Mouse (Mus musculus) T-cell, adult 66 days (primary cell): ENCODE measurements around the gene Agfg1. TPM values are rescaled to one million over a fixed set of nuclear protein-coding genes. Genes with fewer than 3 reads are reported as not detected.

Experiments
- total RNA-seq, 2 experiments: library from RNA; stranded (reverse); gene quantifications; 3 replicates in 1 of 2; 4 replicates in 1 of 2; pipeline ENCODE4 v1.2.4; 2023

Gene Agfg1
- total RNA-seq = 100 to 1,000 TPM in 1 of 2 experiments, 10 to 100 TPM in 1; 88.6 to 101 TPM

DNA sequence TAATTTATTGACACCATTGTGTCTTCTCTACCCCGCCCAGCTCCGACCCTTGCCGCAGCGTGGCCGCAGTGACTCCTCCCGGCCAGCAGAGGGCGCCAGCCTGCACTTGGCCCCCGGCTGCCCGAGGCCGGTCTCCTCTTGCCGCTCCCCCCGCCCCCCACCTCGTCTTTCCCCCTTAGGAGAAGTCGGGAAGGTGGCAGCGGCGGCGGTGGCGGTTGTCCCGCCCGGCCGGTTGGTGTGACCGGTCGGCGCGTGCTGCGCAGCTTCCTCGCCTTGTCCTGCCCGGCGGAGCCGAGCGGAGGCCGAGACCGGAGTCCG lies at the start of gene Agfg1:
TSS of gene Agfg1 (plus strand) at position 188 of the 318 bp plus-strand sequence.

DNA sequence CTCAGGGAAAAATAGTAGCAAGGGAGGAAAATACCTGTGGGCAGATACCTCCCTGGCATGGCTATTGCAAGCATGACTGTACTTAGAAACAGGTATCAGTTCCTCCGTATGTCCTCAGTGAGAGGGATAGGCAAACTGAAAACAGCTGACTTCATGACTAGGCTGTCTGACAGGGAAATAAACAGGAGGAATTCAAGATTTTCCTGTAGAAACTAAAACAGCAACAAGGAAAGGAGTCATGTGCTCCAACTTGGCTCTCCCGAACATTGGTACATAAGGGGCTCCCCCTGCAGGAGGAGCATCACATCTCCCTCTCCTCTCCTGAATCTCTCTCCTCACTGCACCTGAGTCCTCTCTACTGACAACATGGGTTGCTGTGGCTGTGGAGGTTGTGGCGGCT lies 73.7 kb downstream of the Agfg1 start, which contains the start of gene A030005L19Rik:
TSS of gene A030005L19Rik (plus strand) at position 301 of the 400 bp plus-strand sequence.

DNA sequence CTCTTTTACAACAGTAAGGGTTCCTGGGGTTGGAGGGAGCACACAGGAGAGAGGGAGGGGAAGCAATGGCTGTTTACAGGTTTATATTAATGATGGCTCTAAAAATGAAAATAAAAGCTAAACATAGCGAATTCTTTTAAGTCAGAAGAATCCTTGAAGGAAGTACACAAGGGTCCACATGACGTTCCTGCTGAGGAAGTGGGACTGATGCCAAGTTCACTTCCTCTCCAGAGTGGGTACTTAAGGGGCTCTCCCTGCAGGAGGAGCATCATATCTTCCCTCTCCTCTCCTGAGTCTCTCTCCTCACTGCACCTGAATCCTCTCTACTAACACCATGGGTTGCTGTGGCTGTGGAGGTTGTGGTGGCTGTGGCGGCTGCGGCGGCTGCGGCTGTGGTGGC lies 85.4 kb downstream of the Agfg1 start, which contains the start of gene A030014E15Rik:
TSS of gene A030014E15Rik (plus strand) at position 268 of the 400 bp plus-strand sequence.

DNA sequence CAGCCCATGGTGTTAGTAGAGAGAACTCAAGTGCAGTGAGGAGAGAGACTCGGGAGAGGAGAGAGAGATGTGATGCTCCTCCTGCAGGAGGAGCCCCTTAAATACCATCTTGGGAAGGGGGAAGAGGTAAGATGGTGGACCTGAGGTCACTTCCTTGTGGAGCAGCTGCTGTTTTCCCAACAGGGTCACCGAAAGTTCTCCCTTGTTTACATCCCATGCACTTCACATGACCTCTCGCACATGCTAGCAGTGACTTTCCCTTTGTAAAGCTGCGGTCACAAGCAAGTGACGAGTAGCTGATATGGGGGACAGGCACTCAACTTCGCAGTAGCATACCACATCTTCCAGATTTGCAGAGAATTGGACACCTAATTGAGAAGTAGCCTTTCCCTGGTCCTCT lies 92.0 kb downstream of the Agfg1 start, which contains the start of gene Gm6217:
TSS of gene Gm6217 (minus strand) at position 74 of the 400 bp plus-strand sequence.

DNA sequence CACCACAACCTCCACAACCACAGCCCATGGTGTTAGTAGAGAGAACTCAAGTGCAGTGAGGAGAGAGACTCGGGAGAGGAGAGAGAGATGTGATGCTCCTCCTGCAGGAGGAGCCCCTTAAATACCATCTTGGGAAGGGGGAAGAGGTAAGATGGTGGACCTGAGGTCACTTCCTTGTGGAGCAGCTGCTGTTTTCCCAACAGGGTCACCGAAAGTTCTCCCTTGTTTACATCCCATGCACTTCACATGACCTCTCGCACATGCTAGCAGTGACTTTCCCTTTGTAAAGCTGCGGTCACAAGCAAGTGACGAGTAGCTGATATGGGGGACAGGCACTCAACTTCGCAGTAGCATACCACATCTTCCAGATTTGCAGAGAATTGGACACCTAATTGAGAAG lies 104.0 kb downstream of the Agfg1 start, which contains the start of gene A030003K21Rik:
TSS of gene A030003K21Rik (minus strand) at position 94 of the 400 bp plus-strand sequence.

Other genes starting within 250 kb of the Agfg1 start
- gene Mff, start 114.6 kb upstream of the Agfg1 start, total RNA-seq = 100 to 1,000 TPM; 105 to 108 TPM
- gene Tm4sf20, start 71.0 kb upstream of the Agfg1 start, total RNA-seq = not detected
- gene Gm47791, start 68.2 kb upstream of the Agfg1 start, total RNA-seq = not detected
- gene A030005L19Rik, start 73.8 kb downstream of the Agfg1 start, total RNA-seq = 1 to 10 TPM; 6.3 to 7.3 TPM
- gene A030014E15Rik, start 85.4 kb downstream of the Agfg1 start, total RNA-seq = 1 to 10 TPM in 1 of 2 experiments, under 1 TPM in 1; 0.99 to 1.3 TPM
- gene Gm6217, start 91.9 kb downstream of the Agfg1 start, total RNA-seq = not detected
- gene A030003K21Rik, start 103.9 kb downstream of the Agfg1 start, total RNA-seq = not detected
- gene Gm7544, start 116.5 kb downstream of the Agfg1 start, total RNA-seq = not detected
- not detected for gene Gm47955, start 120.8 kb downstream of the Agfg1 start, total RNA-seq
- gene Gm47959, start 161.1 kb downstream of the Agfg1 start, total RNA-seq = not detected
- not detected for gene Slc19a3, start 199.0 kb downstream of the Agfg1 start, total RNA-seq
- not detected for gene Krtap28-10, start 203.0 kb downstream of the Agfg1 start, total RNA-seq
- not detected for gene Gm47969, start 205.4 kb downstream of the Agfg1 start, total RNA-seq
- gene A030005K14Rik, start 219.9 kb downstream of the Agfg1 start, total RNA-seq = not detected
- not detected for gene Krtap28-13, start 221.4 kb downstream of the Agfg1 start, total RNA-seq